Mouse (Mus musculus): ENCODE results near the gene Gm8439.

- no peak for TF ChIP-seq EP300 (IDR thresholded peaks at IDR 0.05; ENCODE audit: insufficient read depth, low read depth, low read length)
- TF ChIP-seq CTCF (IDR thresholded peaks at IDR 0.05; ENCODE audit: low read depth, low read length): no peak
- TF ChIP-seq POLR2A (IDR thresholded peaks at IDR 0.05; ENCODE audit: insufficient read depth, low read length): no peak
Measured at GRCm38 (mm10) chr4:120565726-120566125, 22.8 kb upstream of the Gm8439 start.
